Mouse (Mus musculus) WW6 (cell line): ENCODE data around the gene H2-Eb1.

Source experiments
- DNase-seq: peaks from one replicate; pipeline ENCODE4 v3.0.0-alpha.2; 2013; ENCODE audit warnings: low read depth, low spot score

H2-Eb1 gene

DNA sequence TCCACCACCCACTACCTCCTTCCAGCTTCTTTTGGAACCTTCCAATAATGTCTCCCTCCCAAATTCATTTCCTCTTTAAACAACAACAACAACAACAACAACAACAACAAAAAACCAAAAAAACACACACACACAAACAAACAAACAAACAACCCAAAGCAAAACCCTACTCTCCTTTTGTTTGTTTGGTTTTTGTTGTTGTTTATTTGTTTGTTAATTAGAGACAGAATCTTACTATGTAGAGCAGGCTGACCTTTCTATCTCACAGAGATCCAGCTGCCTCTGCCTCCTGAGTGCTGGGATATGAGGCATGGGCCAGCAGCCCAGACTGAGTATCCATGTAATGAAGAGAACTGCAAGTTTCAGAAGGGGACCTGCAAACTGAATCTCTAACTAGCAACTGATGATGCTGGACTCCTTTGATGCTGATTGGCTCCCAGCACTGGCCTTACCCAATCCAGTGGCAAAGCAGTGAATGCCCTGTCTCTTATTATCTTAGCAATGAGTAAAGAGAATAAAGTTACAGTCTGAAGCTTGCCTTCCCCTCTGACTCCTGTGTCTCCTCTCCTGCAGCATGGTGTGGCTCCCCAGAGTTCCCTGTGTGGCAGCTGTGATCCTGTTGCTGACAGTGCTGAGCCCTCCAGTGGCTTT is at the start of gene H2-Eb1:
H2-Eb1 (plus strand) TSS at position 488 of the 651 bp plus-strand sequence.
- DNase-seq, result no peak

DNA sequence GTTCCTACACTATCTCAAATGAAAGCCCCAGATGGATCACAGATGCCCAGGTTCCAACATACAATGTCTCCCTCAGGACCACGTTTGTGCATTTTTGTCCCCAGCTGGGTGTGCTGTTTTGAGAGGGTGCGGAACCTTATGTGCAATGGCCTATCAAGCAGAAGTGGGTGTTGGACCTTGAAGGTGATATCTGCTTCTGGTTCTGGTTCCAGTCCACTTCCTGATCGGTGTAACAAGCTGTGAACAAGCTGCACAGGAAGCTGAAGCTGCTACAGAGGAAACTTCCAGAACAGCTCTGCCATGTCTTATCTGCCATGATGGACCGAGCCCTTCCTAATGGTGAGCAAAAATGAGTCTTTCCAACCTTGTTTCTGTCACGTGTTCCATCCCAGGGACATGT is 49.2 kb upstream of the H2-Eb1 start:
- DNase-seq, result no peak

DNA sequence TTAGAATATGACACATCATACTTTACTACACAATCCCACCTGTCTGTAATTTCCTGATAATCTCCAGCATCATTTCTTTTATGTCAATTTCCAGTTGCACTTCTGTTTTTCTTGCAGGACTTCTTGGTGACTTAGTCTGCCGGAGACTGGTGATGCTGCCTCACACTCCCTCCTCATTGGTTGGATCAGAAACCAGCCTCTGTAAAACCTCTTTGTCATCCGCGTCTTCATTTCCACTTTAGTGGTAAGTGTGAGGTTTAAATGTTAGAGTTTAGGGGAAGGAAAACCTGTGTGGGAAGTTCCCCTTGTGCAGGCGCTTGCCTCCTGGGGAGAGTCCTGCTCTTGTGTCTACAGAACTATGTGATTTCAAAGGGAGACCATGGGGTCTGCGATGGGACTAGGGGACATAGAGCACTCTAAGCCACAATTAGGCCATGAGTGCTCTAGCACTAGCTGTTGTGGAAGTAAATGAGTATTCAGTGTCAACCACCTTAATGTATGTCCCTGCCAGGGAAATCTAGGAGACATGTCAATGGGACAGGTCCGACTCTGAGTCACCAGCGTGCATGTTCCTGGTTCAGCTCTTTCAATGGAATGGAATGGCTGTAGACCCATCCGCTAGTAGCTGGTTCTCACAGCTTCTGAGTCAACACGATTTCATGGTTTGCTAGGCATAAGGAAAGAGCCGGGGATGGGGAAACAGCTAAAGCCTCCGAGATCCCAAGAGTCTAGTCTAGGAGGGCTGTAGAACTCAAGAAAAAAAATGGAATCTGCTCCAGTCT is 47.9 kb upstream of the H2-Eb1 start, which contains the start of gene H2-Ab1:
H2-Ab1 (plus strand) TSS at position 96 of the 782 bp plus-strand sequence.
- no peak for DNase-seq

- DNase-seq, result no peak
Measured at GRCm38 (mm10) chr17:34260551-34260950, 45.1 kb upstream of the H2-Eb1 start.

DNA sequence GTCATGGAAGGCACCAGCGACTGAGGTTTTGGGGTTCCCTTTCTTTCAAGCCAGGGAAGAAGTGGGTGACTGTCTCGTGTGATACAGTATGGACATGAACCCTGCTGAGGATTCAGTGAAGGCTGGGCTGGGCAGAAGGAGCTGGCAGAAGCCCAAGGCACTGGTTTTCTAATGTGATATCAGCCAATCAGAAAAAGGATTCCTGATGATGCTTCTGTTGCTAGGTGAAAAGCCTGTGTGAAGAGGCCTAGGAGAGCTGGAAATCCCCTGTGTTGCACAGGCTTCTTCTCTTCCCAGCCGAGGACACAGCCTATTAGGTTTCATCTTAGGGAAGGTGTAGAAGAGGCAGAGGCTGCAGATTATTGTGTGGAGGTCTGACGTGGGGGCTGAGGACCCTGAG is 44.2 kb upstream of the H2-Eb1 start:
- DNase-seq, result no peak

DNA sequence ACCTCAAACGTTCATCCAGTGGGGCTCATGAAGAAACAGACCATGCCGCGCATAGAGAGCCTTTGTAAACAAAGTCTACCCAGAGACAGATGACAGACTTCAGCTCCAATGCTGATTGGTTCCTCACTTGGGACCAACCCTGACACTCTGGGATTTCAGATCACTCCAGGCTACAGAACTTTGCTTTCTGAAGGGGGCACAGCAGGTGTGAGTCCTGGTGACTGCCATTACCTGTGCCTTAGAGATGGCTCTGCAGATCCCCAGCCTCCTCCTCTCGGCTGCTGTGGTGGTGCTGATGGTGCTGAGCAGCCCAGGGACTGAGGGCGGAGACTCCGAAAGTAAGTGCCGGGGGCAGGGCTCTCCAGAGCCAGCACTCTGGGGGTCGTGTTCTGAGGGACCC is 42.6 kb upstream of the H2-Eb1 start:
- peak; percentile 60 for DNase-seq

DNA sequence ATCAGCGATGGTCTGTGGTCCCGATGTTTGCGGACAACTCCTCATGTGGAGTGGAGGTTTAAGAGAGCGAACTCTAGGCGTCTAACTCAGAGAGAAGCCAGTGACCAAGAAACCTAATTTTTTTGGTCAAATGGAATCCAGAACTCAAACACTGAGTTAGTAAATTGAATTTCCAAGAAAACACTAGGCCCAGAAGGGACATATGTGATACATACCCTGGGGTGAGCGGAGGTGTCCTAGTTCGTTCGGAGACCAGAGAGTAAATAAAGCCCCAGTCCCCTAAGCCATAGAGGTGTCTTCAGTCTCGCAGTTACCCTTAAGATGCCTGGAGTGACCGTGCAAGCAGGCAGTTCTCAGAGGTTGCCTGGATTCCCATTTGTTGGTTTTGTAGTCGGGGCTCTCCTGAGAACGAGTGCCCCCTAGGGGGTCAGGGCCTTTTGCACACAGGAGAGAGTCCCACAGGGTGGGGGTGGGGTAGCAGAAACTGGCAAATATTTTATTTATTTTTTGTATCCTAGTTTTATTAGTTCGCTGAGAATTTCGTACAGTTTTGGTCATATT is 41.8 kb upstream of the H2-Eb1 start:
- no peak for DNase-seq

GRCm38 (mm10) chr17:34264452-34265351 is 41.0 kb upstream of the H2-Eb1 start:
- no peak for DNase-seq

DNA sequence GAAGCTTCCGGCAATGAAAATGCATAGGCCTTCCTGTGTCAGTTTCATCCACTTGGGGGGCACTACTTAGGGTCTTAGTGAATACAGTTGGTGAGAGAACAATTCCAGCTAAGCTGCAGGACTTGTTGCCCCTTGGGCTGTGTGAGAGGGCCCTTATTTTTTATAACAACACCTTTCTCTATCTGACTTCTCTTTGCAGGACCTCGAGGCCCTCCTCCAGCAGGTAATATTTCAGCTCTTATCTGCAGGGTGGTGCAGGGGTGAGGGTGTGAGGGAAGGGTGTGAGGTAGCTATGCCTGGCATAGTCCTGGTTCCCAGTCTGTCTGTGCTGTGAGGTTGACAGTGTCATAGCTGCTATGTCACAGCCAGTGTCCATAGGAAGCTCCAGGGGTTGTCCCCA is 37.4 kb upstream of the H2-Eb1 start:
- no peak for DNase-seq

GRCm38 (mm10) chr17:34268748-34269147 is 36.9 kb upstream of the H2-Eb1 start:
- no peak for DNase-seq

- no peak for DNase-seq
Measured at GRCm38 (mm10) chr17:34269817-34270216, 35.9 kb upstream of the H2-Eb1 start.

- no peak for DNase-seq
Measured at GRCm38 (mm10) chr17:34270230-34270629, 35.4 kb upstream of the H2-Eb1 start.

GRCm38 (mm10) chr17:34270940-34271339 is 34.7 kb upstream of the H2-Eb1 start:
- no peak for DNase-seq

GRCm38 (mm10) chr17:34272102-34272501 is 33.6 kb upstream of the H2-Eb1 start:
- no peak for DNase-seq

DNA sequence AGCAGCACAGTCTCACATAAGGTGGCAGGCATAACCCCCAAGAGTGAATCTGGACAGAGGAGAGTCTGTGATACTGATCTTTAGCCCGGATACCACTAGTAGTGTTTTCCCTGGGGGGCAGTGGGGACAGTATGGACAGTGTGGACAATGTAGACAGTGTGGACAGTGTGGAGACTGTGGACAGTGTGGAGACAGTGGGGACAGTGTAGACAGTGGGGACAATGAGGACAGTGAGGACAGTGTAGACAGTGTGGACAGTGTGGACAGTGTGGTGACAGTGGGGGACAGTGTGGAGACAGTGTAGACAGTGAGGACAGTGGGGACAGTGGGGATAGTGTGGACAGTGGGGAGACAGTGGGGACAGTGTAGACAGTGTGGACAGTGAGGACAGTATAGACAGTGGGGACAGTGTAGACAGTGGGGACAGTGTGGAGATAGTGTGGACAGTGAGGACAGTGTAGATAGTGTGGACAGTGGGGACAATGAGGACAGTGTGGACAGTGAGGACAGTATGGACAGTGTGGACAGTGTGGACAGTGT is 25.1 kb upstream of the H2-Eb1 start:
- no peak for DNase-seq

DNA sequence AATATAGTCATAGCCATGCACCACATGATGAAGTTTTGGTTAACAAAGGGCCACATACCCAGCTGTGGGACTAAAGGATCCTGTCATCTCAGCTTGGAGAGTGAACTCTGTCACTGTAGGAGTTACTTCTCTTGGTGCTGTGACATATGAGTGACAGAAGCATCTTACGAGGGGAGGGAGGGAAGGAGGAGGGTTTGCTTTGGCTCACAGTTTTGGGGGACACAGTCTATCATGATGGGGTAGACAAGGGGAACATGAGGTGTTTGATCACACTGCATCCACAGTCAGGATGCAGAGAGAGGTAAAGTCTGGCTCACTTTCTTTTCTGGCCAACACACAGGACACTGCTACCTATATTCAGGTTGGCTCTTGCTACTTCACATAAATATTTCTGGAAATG is 23.8 kb upstream of the H2-Eb1 start:
- no peak for DNase-seq

GRCm38 (mm10) chr17:34285371-34285770 is 20.3 kb upstream of the H2-Eb1 start:
- no peak for DNase-seq

- no peak for DNase-seq
Measured at GRCm38 (mm10) chr17:34285848-34286247, 19.8 kb upstream of the H2-Eb1 start.

GRCm38 (mm10) chr17:34286501-34286900 is 19.2 kb upstream of the H2-Eb1 start:
- no peak for DNase-seq

DNA sequence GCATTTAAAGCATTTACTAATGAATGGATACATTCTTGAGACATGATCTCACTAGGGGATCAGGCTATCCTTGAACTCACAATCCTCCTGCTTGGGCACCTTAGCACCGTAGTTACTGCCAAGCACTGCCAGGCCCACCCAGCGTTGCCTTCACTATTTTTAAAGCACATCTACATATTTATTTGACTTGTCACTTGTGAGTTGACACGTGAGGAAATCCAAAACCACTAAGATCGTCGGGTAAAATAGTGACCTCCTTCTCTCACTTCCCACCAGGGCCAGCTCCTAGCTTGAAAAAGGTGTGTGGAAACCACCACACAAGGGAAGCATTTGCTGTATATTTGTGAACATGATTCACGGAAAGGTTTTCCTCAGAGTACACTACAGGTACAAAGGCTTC is 18.7 kb upstream of the H2-Eb1 start:
- DNase-seq, result no peak

GRCm38 (mm10) chr17:34287648-34288047 is 18.0 kb upstream of the H2-Eb1 start, which contains the start of gene H2-Aa:
Gene H2-Aa (minus strand): TSS chr17:34287823.
- DNase-seq, result no peak
